Mouse (Mus musculus): Measurements from ENCODE around the gene Gpr171.
"Not testable (repeated sequence)": the region's sequence is repeated elsewhere in the genome, so short reads cannot be mapped to it uniquely, and the experiment has no call there.

Gene Gpr171

DNA sequence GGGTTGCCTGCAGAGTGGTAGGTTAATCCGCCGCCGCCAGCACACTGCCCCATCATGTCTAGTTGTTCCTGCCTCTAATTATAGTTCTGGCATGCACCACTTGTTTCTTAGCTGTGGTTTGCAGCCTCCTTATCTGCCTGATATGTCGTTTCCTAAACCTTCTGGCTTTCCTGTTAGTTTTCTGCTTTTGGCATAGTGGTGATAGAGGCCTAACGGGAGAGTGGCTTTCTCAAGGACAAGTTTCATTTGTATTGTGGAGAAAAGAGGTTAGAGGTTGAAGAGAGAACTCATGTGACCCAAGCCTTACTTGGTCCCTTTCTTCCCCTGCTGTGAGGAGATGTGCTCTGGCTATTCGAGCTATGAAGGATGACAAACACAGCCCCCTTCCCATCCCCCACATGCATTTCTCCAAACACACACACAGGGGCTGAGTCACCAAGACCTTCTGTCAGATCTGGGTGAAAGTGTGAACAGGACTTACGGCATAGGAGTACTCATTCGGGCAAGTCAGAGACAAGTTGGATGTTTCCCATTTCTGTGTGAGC lies 12.4 kb upstream of the Gpr171 start:
- DNase-seq (ENCODE audit: low spot score): no peak

DNA sequence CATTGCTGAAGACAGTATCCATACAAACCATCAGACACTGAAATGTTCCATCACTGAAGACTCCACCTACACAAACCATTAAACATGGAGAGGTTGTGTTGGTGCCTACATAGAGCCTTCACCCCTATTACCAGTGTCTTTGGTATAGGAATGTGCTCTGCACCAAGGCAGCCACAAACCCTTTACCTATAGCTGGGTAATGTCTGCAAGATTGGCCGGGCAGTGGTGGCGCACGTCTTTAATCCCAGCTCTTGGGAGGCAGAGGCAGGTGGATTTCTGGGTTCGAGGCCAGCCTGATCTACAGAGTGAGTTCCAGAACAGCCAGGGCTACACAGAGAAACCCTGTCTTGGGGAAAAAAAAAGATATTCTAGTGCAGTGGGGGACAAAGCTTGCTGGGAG lies 11.7 kb upstream of the Gpr171 start:
- not testable (repeated sequence) for DNase-seq (ENCODE audit: low spot score)

DNA sequence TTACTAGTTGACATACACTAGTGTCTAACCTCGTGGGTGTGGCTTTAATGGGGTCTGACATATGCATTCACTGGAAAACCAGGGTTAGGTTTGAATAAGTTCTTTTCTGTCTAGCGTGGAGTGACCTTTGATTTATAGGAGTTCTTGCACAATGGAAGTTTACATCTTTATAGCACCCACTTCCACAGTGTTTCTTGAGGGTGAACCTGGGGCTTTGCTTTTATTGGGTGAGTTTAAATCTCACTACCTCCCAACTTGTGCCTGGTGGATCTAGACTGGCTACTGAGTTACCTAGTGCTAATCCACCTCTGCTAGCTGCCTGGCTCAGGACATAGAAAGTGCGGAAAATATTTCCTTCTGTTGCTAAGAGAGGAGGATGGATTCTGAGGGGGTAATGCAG lies 10.3 kb upstream of the Gpr171 start:
- no peak for DNase-seq (ENCODE audit: low spot score)

DNA sequence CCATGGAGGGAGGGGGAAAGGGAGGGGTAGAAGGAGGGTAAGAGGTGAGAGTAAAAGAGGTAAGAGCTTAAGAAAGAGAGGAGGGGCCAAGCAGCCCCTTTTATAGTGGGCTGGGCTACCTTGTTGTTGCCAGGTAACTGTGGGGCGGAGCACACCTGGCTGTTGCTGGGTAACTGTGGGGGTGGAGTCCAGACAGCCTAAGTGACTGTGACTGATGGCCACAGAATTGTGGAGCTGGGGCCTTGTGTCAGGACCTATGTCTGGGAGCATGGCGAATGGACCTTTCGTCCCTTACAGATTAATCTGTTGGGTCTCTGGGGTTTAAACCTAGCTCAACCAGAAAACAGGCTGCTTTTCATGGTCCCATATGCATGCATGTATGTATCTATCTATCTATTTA lies 8.2 kb upstream of the Gpr171 start:
- DNase-seq (ENCODE audit: low spot score): not testable (repeated sequence)

DNA sequence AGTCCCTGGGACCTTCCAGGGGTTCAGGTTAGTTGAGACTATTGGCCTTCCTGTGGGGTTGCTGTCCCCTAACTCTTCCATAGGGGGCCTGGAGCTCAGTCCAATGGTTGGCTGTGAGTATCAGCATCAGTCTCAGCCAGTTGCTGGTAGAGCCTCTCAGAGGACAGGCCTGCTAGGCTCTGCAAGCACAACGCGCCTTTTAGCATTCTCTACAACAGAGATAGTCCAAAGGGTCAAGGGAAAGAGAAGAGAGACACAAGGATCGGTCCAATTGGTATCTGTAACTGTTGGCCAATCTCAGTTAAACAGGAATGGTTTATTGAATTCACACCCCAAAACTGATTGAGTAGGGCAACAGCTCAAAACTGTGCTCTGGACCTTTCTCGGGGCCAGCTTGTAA lies 5.8 kb upstream of the Gpr171 start:
- no peak for DNase-seq (ENCODE audit: low spot score)

DNA sequence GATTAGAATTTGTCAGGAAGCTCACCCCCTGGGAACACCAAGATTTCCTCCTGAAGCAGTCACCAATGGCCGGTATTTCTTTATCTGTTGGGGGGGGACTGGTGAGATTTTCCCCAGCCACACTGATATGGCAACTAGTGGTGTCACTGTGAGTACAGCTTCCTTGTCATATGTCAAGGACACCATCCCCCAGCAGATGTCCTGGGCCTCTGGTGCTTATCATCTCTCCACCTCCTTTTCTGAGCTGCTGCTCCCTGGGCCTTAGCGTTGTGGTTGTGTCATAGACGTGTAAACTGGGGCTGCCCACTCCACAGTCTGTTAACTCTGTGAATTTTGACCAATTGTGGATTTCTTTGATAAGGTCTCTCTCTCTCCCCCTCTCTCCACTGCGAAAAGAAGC lies 2.8 kb upstream of the Gpr171 start:
- no peak for DNase-seq (ENCODE audit: low spot score)

DNA sequence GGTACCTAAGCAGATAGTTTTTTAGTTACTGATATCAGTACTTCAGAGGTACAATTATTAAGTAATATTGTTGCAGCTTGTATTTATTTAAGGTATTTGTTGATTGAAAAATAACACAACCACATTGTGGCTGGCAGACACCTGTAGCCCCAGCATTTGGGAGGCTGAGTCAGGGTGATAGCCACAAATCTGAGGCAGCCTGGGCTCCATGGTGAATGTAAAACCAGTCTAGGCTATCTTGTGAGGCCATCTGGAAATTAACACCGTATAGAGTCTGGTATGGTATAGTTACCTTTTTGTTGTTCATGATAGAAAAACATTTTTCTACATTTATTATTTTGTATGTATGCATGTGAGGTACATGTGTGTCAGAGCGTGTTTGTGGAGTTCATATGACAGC lies 525 bp upstream of the Gpr171 start:
- DNase-seq (ENCODE audit: low spot score): no peak

DNA sequence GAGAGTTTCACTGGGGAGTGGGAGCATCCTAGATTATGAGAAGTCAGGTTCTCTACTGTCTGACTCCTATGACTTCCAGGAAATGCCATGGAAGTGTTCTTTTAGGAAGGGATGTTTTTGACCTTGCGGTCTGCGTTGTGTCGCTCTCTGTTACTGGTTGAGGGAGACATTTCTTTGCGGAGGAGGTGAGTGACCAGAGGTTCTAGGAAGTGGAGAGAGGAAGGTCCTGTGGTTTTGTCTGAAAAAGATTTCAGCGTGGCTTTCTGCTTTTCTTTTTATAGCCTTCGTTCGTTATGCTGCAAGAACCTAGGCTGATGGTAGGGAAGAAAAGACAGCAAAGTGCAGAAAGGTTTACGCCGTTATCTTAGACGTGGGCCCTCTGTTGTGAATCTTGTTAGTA lies 3.1 kb downstream of the Gpr171 start:
- no peak for DNase-seq (ENCODE audit: low spot score)

DNA sequence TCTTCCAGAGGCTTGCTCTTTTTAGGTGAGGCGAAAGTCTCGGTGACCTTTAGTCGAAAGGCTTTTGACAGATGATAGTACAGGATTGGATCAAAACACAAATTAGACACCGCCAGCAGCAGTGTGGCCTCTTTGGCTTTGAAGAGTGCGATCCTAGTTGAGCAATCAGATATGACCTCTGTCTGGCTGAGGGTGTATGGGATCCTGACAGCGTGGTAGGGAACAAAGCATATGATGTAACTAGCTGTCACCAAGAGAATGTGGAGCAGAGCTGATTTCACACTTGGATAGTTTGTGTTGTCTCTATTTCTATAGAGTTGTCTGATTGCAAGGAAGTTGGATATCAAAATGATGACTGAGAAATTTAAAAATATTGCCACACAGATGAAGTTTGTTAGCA lies 4.2 kb downstream of the Gpr171 start:
- DNase-seq (ENCODE audit: low spot score): peak; percentile 9

DNA sequence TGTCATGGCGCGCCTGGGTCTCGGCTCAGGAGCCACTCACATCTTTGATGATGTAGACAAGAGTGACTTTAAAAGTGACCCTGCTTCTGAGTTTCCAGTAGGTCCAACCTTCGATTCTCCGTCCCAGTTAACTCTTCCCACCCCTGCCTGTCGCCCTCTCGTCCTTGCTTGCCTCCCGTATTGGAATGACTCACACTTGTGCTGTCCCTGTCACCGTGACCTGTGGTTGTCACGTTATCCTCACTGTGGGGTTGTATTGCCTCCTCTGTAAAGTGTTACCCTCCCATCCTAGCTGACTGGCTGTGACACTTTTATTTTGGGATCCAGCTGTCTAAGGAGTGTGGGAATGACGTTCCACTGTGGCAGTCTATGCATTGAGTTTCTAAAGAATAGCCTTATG lies 8.9 kb downstream of the Gpr171 start:
- DNase-seq (ENCODE audit: low spot score): no peak

DNA sequence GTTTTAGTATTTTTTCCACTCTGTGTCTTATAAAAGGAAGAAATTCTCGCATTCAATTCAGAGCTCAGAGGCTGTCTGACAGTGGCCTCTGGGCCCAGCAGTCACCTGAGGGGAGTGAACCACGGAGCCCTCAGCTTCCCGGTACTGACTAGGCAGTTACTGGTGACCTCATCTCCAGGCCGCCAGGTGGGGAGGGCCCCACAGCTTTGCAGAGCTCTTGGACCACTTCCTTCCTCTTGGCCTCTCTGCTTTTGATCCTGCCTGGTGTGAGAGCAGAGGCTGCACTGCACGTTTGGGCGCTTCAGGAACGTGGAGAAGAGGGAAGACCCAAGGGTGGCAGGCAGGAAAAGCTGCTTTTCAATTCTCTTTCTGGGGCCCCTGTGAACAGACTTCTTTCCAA lies 20.7 kb downstream of the Gpr171 start:
- peak; percentile 47 for DNase-seq (ENCODE audit: low spot score)

DNA sequence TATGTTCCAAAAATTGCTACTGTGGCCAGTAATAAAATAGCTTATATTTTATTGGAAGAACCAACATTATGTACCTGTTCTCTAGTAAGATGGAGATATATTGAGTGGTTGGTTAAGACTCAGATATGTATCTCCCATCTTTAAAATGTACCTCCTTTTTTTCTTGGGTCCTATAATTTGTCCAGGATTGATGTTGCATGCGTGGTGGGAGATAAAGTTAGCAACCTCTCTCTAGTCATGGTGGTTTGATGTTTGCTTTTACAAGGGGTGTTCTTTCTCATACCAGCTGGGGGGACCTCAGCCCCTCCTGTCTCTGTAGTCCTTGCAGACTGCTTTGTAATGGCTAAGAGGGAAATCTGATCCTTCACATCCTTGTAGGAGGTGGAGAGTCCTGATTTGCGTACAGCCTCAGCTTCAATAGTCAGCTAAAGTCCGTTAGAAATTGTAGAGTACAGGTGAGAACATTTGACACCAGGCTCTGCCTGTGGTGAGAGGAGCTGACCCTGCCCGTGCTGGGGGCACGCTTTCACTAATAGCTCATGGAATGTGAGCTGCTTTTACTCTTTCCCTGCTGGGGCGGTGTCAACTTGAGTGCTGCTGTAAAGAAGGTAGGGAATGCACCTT lies 21.2 kb downstream of the Gpr171 start:
- peak; percentile 45 for DNase-seq (ENCODE audit: low spot score)

DNA sequence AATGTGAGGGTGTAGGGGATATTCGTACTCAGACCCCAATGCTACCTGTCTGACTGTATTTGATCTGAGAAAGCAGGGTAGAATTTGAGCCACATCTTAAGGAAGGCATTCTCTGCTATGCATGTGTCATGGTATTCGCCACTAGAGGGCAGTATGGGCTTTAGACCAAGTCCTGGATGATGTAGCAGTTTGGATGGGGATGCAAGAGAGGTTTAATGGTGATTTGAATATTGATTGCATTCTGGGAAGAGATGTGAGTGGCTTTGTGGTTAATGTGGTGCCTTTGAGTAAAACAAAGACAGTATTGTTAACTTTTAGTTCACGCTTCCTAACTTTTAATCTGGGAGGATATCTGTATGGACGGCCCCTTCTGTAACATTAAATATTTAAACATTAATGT lies 22.3 kb downstream of the Gpr171 start:
- peak; percentile 89 for DNase-seq (ENCODE audit: low spot score)

DNA sequence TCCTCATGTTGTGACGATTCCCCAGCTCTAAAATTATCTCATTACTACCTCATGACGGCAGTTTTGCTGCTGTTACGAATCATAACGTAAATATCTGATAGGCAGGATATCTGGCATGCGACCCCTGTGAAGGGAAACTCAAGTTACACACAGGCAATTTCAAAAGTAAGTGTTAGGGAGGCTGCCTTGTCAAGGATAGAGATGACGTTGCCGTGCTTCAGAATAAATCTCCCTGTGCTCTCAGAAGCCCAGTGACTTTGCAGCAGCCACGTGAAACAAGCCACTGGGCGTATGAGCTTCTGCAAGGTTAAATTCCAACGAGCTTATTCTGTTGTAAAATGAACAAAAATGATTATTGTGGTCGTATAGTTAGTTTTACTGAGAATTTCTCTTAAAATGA lies 23.0 kb downstream of the Gpr171 start:
- DNase-seq (ENCODE audit: low spot score): no peak

DNA sequence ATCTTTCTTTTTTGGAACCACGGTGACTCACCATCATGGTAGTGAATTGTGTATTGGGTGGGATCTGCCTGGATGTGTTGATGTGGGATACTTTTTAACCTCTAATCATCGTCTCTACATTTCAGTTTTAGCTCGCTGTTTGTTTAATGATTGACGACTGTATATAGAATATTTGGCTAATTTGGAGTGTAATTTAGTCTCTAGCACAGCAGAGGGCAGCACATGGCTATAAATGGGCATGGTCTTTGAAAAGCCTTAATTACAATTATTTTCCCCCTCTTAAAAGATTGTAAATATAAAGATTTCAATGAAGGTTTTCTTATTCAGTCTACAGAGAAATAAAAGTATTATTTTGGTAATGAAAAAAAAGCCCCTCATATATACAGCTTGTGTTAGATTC lies 24.3 kb downstream of the Gpr171 start:
- no peak for DNase-seq (ENCODE audit: low spot score)

DNA sequence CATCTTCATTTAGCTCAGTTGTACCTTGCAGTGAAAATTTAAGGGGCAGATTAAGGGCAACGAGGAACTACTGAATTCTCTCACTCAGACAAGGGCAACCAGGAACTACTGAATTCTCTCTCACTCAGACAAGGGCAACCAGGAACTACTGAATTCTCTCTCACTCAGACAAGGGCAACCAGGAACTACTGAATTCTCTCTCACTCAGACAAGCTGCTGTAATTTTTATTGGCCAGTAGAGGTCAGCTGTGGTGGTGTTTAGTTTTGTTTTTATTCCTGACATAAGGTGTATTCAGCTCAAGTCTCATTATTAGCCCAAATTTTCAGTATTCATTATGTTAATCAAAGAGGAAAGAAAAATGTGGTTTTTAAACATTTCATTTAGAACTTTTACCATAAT lies 32.5 kb downstream of the Gpr171 start:
- not testable (repeated sequence) for DNase-seq (ENCODE audit: low spot score)

DNA sequence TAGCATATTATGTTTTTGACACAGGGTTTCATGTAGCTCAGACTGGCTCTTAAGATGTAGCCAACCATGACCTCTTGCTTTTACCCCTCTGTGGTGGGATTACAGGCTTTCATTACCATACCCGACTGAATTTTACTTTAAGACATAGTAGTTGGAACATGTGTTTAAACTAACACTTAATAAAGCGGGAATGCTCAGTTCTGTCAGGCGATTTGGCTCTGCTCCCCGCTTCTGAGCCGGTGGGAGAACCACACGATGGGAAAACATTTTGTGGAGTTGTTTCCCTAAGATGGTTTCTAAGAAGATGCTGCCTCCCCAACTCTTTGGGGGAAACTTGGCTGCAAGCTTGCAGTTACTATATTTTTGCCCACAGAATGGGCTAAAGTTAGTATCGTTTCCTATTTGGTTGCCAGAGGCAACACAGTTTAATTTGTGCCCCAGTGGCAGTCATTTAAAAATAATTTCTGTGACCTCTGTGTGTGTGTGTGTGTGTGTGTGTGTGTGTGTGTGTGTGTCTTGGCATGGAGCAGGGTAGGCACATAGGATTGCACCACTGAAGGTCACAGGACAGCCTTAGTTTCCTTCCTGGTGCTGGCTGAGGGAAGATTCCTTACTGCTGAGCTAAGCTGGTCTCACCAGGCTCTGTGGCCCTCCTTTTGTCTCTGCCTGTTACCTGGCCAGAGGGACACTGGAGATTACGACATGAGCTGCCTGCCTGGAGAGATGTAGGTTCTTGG lies 34.9 kb downstream of the Gpr171 start:
- no peak for DNase-seq (ENCODE audit: low spot score)

DNA sequence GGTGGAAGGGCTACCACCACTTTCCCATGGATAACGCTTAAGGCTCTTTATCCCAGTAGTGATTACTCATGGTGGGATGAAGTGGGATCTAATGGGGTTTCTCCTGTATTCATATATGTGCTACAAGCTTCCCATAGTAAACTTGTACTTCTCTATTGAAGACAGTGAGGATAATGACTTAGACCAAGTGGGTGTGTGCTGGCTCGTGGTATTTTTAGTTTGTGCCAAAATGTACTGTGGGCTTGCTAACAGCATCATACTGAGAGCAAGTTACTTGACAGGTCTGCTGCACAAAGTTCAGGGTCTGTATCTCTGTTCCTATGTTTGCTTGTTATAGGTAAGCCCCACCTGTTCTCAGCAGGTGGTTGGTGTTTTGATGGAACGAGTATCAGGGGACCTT lies 35.7 kb downstream of the Gpr171 start:
- DNase-seq (ENCODE audit: low spot score): no peak

DNA sequence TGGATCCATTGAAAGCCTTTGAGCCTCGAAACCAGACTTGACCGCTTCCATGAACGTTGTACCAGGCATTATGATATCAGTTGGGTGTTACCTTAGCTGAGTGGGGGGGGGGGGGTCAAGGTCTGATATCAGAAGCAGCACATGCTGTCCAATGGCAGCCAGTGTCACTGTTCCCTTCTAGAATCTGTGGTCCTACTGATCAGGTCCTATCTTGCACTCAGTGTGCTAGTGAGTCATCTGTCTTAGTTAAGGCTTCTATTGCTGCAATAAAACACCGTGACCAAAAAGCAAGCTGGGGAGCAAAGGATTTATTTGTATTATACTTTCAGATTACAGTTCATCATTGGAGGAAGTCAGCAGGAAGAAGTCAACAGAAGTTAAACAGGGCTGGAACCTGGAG lies 38.2 kb downstream of the Gpr171 start:
- no peak for DNase-seq (ENCODE audit: low spot score)

DNA sequence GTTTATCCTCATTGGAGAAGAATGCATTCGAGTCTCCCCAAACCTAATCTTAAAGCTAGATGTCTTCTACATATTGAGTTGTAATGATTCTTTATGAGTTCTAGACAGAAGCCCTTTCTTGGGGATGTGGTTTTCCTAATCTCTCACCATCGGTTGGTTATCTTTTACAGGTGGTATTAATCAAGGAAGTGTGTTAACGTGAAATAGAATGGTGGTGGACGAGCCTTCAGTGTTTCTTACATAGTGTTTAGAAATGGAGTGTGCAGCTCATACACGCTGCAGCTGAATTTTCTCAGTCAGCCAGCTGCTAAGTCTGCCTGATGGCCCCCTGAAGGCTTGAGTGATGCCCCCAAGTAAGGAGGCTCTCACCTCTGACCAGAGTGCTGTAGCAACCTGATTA lies 39.5 kb downstream of the Gpr171 start:
- no peak for DNase-seq (ENCODE audit: low spot score)

DNA sequence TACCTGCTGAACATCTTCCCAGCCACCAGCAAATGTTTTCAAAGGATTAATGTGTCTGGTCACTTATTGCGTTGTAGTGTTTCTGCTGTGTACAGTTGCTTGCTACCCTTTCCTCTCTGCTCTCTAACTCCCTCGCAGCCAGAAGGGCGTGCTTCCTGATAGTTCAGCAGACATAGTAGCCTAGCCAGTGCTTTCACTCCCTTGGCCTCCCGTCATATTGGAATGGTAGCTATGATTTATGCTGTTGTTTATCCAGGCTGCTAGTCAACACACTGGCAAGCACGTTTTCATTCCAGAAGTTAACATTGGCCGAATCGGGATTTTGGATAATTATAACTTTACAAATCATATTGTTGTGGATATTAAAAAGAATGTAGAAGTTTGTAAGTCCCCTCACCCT lies 41.5 kb downstream of the Gpr171 start:
- no peak for DNase-seq (ENCODE audit: low spot score)

DNA sequence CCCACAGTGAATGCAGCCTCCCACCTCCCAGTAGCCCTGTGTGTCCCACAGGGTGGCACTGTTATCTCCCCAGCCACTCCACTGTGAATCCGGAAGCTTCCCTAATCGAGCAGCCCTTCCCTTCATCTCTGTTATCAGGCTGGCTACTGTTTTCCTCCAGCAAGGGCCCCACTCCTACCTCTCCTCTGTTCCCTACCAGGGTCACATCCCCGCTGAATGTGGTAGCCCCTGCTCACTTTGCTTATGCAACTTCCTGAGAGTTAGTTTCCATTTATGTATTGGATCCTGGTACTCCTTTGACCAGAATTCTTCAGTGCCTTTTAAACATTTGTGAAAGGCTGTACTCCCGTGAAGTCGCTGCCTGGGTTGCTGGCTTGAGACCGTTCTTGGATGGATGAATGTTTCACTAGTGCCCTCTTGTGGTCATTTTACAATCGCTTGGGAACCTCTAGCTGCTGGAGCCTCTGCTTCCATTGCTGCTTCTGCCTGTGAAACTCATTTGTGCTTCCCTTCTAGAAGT lies 42.5 kb downstream of the Gpr171 start:
- peak; percentile 90 for DNase-seq (ENCODE audit: low spot score)

DNA sequence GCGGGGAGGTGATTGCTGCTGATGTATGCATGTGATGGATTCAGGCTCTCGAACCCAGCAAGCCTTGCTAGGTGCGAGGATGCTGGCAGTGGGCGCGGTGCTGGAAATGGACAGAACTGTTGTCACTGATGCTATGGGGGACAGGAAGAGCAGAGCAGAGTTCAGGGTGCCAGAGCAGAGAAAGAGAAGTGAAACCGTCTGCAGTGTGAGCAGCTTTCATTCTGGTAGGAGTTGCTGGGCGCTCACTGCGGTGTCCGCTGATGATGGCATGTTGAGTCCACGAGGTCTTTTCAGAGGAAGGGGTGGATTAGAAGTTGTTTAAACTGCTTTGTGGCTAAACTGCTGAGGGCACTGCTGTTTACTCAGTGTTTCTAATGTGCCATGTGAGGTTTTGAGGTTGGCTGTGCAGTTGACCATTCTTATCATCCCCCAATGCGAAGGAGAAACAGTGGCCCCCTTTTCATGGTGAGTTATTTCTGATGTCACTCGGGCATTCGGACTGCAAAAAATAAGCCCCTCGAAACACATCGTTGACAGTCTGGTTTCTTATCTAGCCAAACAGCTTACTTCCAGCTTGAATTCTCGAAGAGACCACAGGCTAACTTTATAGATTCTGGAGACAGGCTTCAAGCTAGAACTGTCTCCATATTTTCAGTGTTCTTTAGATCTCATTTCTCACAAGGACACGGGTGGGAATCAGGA lies 46.6 kb downstream of the Gpr171 start:
- DNase-seq (ENCODE audit: low spot score): no peak
